Mouse (Mus musculus): Measurements from ENCODE around the gene Maml1. TPM values are rescaled to one million over a fixed set of nuclear protein-coding genes. Genes with fewer than 3 reads are reported as not detected.

The Maml1 gene
- total RNA-seq, 2 experiments from 2014 or later, result 10.1 to 10.8 TPM

DNA sequence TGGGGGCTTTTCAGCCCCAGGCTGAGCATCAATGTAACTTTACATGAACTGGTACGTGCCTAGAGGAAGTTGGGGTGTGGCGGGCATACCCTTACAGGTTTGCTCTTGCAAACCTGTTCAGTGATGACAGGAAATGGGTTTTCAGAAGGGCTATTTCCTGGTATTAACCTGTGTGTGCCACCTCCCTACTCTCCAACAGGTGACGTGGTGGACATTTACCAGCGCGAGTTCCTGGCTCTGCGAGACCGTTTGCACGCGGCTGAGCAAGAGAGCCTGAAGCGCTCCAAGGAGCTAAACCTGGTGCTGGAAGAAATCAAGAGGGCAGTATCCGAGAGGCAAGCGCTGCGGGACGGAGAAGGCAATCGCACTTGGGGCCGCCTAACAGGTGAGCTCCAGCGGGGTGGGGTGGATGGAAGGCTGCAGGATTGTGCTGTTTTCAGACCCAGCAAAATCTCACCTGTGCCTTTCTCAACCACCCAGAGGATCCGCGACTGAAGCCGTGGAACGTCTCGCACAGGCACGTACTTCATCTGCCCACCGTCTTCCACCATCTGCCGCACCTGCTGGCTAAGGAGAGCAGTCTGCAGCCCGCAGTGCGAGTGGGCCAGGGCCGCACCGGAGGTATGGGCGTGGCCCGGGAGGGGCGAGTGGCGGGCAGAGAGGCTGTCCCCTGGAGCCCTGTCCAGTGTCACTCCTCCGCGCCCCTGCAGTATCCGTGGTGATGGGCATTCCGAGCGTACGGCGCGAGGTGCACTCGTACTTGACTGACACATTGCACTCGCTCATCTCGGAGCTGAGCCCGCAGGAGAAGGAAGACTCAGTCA, 61.4 kb downstream of the Maml1 start:
- H3K27ac ChIP-seq, result no peak overlapping the region
- no peak for TF ChIP-seq CTCF (conservative IDR thresholded peaks at IDR 0.05)
- no peak overlapping the region for H3K4me3 ChIP-seq
- no peak for DNase-seq (ENCODE audit: low spot score in 2 of 2)

DNA sequence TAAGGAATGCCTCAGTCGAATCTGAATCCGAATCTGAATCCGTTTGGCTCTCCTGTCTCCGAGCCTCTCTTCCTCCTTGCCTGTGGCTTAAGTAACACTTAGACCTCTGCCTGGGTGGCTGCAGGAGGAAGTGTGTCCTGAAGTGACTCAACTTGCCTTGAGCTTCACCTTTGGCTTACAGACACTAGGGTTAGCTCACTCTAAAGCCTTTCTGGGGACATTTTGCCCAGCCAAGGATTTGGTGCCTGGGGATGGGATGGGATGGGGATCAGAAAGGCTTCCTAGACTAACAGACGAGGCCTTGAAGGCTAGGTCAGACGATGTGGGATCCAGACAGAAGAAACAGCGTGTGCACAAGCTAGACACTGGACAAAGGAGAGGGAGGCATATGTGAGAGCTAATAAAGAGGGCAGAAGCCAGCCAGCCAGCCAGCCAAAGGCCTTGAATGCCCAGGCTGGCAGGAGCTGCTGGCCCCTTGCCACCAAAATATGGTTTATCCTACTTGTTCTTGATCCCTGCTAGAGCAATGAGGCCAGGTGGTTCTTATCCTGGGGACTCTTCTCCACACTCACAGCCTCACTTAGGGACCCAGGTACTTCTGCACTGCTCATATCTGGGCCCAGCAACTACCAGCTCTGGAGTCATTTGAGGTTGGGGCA, 62.7 kb downstream of the Maml1 start:
- Histone ChIP-seq H3K27ac (no peak overlapping the region), H3K4me3 (no peak overlapping the region)
- TF ChIP-seq CTCF (conservative IDR thresholded peaks at IDR 0.05), result no peak
- no peak for DNase-seq (ENCODE audit: low spot score in 2 of 2)

DNA sequence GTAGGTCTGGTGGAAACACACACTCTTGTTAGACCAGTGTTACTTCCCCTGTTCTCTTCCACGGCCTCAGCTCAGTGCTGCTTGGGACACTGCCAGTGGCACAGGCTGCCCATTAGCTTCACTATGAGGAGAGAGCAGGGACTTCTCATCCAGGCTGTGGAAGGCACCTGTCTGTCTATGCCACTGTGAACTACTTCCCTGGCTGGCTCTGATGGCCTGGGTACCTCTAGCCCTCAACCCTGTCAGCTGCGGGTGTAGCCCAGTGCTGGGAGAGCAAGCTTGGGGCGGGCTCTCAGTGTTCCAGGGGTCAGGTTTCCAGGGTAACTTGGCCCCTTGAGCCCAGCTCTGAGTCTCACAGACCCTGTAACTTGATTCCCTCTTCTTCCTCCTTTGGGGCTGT, 63.3 kb downstream of the Maml1 start:
- 0 out of 2 replicates have a peak overlapping the region, but pooled peaks have one; percentile 14 for H3K27ac ChIP-seq
- DNase-seq (ENCODE audit: low spot score in 2 of 2), result no peak
- no peak overlapping the region for H3K4me3 ChIP-seq
- no peak for TF ChIP-seq CTCF (conservative IDR thresholded peaks at IDR 0.05)

DNA sequence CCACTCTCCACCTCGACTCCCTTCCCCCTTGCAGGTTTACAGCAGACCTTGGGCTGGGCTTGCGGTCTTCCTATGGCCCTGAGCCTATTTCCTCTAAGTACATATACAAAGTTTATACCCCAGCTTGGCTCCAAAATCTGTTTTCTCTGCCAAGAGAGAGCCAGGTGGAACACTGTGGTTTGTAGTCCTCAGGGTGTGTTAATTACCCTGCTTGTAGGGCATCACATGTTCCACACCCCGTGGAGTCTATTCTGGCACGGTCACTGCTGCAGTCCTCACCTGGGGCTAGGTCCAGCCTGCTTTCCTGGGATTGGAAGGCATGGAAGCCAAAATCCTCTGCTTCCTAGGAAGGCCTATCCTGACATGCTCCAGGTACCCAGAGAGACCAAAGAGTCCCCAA, 64.4 kb downstream of the Maml1 start:
- no peak for DNase-seq (ENCODE audit: low spot score in 2 of 2)
- H3K4me3 ChIP-seq, result no peak overlapping the region
- H3K27ac ChIP-seq, result no peak overlapping the region
- TF ChIP-seq CTCF (conservative IDR thresholded peaks at IDR 0.05), result no peak

DNA sequence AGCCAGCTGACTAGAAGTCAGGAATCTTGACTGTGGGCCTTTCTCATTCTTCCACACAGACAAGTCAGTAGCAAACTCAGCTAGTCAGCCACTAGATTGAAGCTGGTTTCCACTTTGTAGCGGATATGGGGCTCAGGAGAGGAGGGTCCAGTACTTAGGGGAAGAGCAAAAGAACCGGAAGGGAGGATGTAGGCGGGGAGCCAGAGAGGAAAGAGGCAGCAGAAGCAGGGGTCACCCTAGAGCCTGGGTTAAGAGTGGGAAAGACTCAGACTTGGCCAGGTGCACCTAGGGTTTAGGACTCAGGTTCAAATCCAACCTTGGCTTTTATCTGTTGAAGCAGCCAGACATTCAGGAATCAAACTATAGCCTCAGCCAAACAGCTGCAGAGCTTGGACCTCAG, 64.9 kb downstream of the Maml1 start:
- peak overlapping the region; percentile 89; the same call in 1 of the 2 replicates for H3K27ac ChIP-seq
- no peak for TF ChIP-seq CTCF (conservative IDR thresholded peaks at IDR 0.05)
- DNase-seq (ENCODE audit: low spot score in 2 of 2), result no peak
- peak overlapping the region; percentile 58; the same call in 1 of the 2 replicates for H3K4me3 ChIP-seq

DNA sequence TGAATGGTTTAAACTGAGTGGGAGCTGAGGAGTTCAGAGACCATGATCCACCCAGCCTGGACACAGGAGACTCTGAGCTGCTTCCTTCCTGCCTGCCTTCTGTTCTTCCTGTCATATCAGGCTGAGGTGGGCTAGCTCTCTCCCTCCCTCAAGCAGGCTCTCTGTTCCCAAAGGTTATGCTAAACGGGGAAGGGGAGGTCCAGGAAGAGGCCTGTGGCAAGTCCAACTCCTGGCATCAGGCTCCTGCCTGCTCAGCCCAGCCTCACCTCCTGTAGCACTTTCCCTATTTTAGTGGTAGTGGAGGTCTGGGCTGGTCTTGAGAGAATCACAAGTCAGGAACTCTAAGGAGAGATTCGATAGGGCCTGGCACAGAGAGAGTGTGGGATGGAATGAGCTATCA, 65.7 kb downstream of the Maml1 start:
- no peak for TF ChIP-seq CTCF (conservative IDR thresholded peaks at IDR 0.05)
- no peak for DNase-seq (ENCODE audit: low spot score in 2 of 2)
- Histone ChIP-seq H3K27ac (peak overlapping the region; percentile 89), H3K4me3 (peak overlapping the region; percentile 58)

DNA sequence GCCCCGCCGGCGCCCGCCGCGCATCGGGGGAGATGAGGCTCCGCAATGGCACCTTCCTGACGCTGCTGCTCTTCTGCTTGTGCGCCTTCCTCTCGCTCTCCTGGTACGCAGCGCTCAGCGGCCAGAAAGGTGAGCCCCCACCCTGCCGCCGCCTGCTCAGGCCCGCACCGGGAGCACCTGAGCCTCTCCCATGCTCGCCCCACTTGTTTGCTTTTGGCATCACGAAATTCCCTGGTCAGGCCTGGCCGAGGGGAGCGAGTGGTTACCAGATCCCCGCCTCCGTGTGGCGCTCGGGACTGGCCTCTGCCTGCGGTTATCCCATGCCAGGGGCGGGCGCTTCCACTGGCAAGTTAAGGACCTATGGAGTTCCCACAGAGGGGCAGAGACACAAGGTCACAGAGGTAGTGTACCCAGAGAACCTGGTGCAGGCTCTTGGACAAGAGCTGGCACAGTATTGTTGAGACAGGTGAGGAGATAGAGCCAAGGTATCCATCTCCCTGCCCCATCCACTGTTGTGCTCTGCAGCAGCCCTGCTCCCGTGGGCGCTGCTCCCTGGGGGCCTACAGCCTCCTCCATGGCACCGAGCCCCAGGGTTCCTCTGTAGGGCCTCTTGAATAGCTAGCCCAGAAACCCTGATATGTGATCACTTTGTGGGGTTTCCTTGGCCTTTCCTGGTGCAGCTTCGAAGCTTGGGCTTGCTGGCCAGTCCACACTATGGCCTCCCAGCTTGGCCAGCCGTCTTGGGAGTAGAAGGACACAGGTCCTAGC, 66.3 kb downstream of the Maml1 start:
- no peak for DNase-seq (ENCODE audit: low spot score in 2 of 2)
- no peak for TF ChIP-seq CTCF (conservative IDR thresholded peaks at IDR 0.05)
- H3K27ac ChIP-seq, result peak overlapping the region; percentile 89
- H3K4me3 ChIP-seq, result peak overlapping the region; percentile 58

DNA sequence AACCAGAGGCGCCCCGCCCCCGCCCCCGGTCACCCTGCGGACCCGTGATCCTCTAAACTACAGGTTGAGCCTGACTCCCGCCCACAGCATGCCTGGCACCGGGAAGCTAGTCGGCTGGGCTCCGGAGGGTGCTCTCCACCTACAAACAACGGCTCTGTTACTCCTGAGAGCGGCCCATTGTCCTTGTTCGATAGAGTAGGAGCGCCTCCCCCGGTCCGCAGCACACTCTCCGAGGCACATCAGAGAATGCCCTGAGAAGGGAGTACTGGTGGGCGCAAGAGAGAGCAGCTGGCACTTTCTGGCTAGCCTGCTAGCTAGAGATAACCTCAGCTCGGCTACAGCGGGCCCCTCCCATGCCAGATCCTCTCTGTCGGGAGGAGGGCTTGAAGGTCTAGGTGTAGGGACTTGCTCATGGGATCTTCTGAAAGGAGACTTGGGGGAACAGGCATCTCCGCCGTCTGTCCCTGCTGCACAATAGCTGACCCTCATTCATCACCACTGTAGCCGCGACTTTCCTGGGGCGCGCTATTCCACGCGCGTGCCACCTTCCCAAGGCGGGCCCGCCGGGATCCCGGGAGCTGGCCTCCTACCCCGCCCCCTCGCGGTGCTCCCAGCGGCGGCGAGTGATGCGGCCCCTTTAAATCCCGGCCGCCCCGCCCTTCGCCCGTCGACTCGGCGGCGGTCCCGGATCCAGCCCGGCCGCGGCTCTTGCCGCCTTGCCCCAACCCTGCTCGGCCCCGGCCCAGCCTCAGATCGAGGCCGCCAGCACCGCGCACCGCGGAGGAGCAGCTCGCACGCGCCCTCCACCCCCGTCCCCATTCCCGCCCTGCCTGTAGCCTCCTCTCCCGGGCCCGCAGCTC, 67.2 kb downstream of the Maml1 start:
- Histone ChIP-seq H3K4me3 (peak overlapping the region; percentile 58), H3K27ac (peak overlapping the region; percentile 89)
- TF ChIP-seq CTCF (conservative IDR thresholded peaks at IDR 0.05), result peak; percentile 62
- peak; percentile 79 to 81 for DNase-seq (ENCODE audit: low spot score in 2 of 2)

DNA sequence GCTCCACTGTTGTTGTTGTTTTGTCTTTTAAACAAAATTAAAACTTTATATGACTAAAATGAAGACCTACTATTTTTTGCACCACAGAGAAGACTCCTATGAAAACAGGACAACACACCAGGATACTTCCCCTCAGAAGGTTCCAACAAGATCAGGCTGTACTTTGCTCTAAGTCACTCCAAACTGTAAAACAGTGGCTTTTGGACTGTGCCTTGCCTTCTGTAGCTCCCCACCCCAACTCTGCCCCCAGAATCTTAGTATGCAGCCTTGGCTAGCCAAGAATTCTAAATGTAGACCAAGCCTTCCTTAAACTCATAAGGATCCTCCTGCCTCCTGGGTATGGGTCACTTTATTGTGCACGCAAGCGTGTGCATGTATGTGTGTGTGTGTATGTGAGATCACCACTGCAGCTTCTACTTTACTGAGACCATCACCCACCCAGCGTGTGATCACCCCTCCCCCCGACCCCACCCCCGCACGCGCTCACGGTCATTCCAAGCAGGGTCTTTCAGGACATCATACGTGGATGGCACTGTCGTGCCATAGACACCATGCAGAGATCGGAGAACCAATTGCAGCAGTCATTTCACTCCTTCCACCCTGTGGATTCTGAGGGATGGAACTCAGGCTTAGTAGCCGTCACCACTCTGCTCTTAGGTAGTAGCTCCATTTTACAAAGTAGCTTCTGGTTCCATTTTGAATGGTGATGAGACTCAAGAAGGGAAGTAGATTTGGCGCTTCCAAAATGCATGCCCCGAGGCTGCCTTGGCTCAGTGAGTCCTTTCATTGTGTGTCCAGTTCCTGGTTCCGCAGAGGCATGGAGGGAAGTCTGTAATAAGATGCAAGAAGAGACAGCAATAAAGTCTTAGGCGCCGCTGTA, 68.1 kb downstream of the Maml1 start:
- Histone ChIP-seq H3K27ac (peak overlapping the region; percentile 89), H3K4me3 (peak overlapping the region; percentile 58)
- no peak for TF ChIP-seq CTCF (conservative IDR thresholded peaks at IDR 0.05)
- DNase-seq (ENCODE audit: low spot score in 2 of 2), result no peak

DNA sequence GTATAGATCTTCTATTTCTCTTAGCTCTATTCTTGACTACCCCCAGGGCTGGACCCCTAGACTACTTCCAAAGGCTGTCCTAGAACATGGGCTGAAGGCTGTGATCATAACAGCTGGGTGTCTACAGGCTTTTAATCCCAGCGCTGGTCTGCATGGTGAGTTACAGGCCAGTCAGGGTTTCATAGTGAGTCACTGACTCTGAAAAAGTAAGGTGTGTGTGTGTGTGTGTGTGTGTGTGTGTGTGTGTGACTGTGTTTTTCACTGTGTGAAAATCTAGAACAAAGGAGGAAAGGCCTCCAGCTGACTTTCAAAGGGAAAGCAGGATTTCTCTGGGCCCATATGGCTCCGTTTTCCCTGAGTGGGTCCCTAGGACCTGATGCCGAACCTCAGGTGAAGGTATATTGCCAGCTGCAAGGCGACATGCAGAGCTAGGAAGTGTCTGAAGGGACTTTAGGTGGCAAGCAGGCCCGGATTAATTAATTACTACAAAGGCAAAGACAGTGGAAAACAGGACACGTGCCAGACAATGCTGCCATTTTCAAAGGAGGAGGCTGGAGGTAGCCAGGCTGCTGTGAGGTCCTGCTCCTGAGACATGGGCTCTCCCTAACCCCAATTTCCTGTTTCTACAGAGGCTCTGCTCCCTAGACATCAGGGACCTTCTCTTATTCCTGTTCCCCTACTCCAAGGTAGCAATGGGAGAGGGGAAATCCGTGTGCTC, 69.4 kb downstream of the Maml1 start:
- Histone ChIP-seq H3K27ac (no peak overlapping the region), H3K4me3 (no peak overlapping the region)
- DNase-seq (ENCODE audit: low spot score in 2 of 2), result no peak
- TF ChIP-seq CTCF (conservative IDR thresholded peaks at IDR 0.05), result no peak

DNA sequence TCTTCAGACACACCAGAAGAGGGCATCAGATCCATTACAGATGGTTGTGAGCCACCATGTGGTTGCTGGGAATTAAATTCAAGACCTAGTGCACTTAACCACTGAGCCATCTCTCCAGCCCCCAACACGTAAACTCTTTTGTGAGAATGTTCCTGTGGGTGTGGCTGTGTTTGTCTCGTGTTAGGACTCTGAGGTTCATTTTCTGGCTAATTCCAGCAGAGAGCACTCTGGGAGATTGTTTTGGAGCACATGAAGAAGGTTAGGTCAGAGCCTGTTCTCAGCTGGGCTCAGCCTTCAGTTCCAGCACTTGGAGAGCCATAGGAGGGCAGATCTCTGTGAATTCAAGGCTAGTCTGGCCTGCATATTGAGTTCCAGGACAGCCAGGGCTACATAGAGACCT, 72.3 kb downstream of the Maml1 start:
- no peak for DNase-seq (ENCODE audit: low spot score in 2 of 2)
- no peak overlapping the region for H3K27ac ChIP-seq
- TF ChIP-seq CTCF (conservative IDR thresholded peaks at IDR 0.05), result peak; percentile 60
- no peak overlapping the region for H3K4me3 ChIP-seq

Measured in layer of hippocampus, adult 2 months (tissue).